Mouse (Mus musculus): Measurements from ENCODE around the gene Fgfr2. TPM values are rescaled to one million over a fixed set of nuclear protein-coding genes. Genes with fewer than 3 reads are reported as not detected.

The Fgfr2 gene
- polyA plus RNA-seq, 1 experiment from 2014 or later: 93.6 TPM

- Histone ChIP-seq H3K9me3 (ENCODE audit: control insufficient read depth, low read length) (no peaks in the 10 kb centered on the region), H3K27me3 (ENCODE audit: control insufficient read depth, insufficient read depth, low read length) (no peaks in the 10 kb centered on the region), H3K9ac (ENCODE audit: low read length) (no peak overlapping the region), H3K4me2 (ENCODE audit: low read depth, low read length, severe bottlenecking) (no peak overlapping the region), H3K4me1 (replicated peaks; ENCODE audit: control insufficient read depth, insufficient read depth, low read length) (0 out of 2 replicates have a peak, but pooled peaks cover 2% of the 10 kb centered on the region), H3K27ac (ENCODE audit: low read depth, low read length) (no peak overlapping the region), H3K4me3 (ENCODE audit: low read depth, low read length) (no peak overlapping the region), H3K36me3 (ENCODE audit: control insufficient read depth, insufficient read depth, low read length) (no peaks in the 10 kb centered on the region)
- 93% methylated on average over 1 of the region's 1 CpGs for WGBS
- ATAC-seq (replicated peaks; ENCODE audit: low FRiP score): no peak
- no peak for DNase-seq (ENCODE audit: low spot score)
Observed at GRCm38 (mm10) chr7:130978545-130978944, 2144.6 kb downstream of the Fgfr2 start.

GRCm38 (mm10) chr7:130977794-130978521, 2145.2 kb downstream of the Fgfr2 start:
- DNase-seq (ENCODE audit: low spot score) (no peak), ATAC-seq (replicated peaks; ENCODE audit: low FRiP score) (no peak)
- H3K9ac ChIP-seq (ENCODE audit: low read length): no peak overlapping the region
- no peaks in the 10 kb centered on the region for H3K36me3 ChIP-seq (ENCODE audit: control insufficient read depth, insufficient read depth, low read length)
- 0 out of 2 replicates have a peak, but pooled peaks cover 2% of the 10 kb centered on the region for H3K4me1 ChIP-seq (replicated peaks; ENCODE audit: control insufficient read depth, insufficient read depth, low read length)
- no peaks in the 10 kb centered on the region for H3K27me3 ChIP-seq (ENCODE audit: control insufficient read depth, insufficient read depth, low read length)
- H3K9me3 ChIP-seq (ENCODE audit: control insufficient read depth, low read length): no peaks in the 10 kb centered on the region
- H3K4me3 ChIP-seq (ENCODE audit: low read depth, low read length): no peak overlapping the region
- no peak overlapping the region for H3K27ac ChIP-seq (ENCODE audit: low read depth, low read length)
- H3K4me2 ChIP-seq (ENCODE audit: low read depth, low read length, severe bottlenecking): no peak overlapping the region
- WGBS: 83% methylated on average over 5 of the region's 5 CpGs

- Histone ChIP-seq H3K27ac (ENCODE audit: low read depth, low read length) (no peak overlapping the region), H3K27me3 (ENCODE audit: control insufficient read depth, insufficient read depth, low read length) (no peaks in the 10 kb centered on the region), H3K4me2 (ENCODE audit: low read depth, low read length, severe bottlenecking) (no peak overlapping the region), H3K4me3 (ENCODE audit: low read depth, low read length) (no peak overlapping the region), H3K36me3 (ENCODE audit: control insufficient read depth, insufficient read depth, low read length) (no peaks in the 10 kb centered on the region), H3K9me3 (ENCODE audit: control insufficient read depth, low read length) (no peaks in the 10 kb centered on the region), H3K4me1 (replicated peaks; ENCODE audit: control insufficient read depth, insufficient read depth, low read length) (no peaks in the 10 kb centered on the region), H3K9ac (ENCODE audit: low read length) (no peak overlapping the region)
- DNase-seq (ENCODE audit: low spot score): no peak
- WGBS: 63% methylated on average over 13 of the region's 13 CpGs
- no peak for ATAC-seq (replicated peaks; ENCODE audit: low FRiP score)
Observed at GRCm38 (mm10) chr7:130976305-130976935, 2146.7 kb downstream of the Fgfr2 start.

- H3K36me3 ChIP-seq (ENCODE audit: control insufficient read depth, insufficient read depth, low read length): no peaks in the 10 kb centered on the region
- no peaks in the 10 kb centered on the region for H3K27me3 ChIP-seq (ENCODE audit: control insufficient read depth, insufficient read depth, low read length)
- no peak overlapping the region for H3K4me3 ChIP-seq (ENCODE audit: low read depth, low read length)
- no peak overlapping the region for H3K27ac ChIP-seq (ENCODE audit: low read depth, low read length)
- H3K4me1 ChIP-seq (replicated peaks; ENCODE audit: control insufficient read depth, insufficient read depth, low read length): no peaks in the 10 kb centered on the region
- no peak overlapping the region for H3K9ac ChIP-seq (ENCODE audit: low read length)
- no peak overlapping the region for H3K4me2 ChIP-seq (ENCODE audit: low read depth, low read length, severe bottlenecking)
- no peaks in the 10 kb centered on the region for H3K9me3 ChIP-seq (ENCODE audit: control insufficient read depth, low read length)
- ATAC-seq (replicated peaks; ENCODE audit: low FRiP score) (no peak), DNase-seq (ENCODE audit: low spot score) (no peak)
- WGBS: 91% methylated on average over 9 of the region's 9 CpGs
Observed at GRCm38 (mm10) chr7:130972767-130973166, 2150.4 kb downstream of the Fgfr2 start.

GRCm38 (mm10) chr7:130969507-130969906, 2153.6 kb downstream of the Fgfr2 start:
- no peak overlapping the region for H3K4me2 ChIP-seq (ENCODE audit: low read depth, low read length, severe bottlenecking)
- no peak overlapping the region for H3K9ac ChIP-seq (ENCODE audit: low read length)
- H3K27me3 ChIP-seq (ENCODE audit: control insufficient read depth, insufficient read depth, low read length): no peaks in the 10 kb centered on the region
- no peaks in the 10 kb centered on the region for H3K36me3 ChIP-seq (ENCODE audit: control insufficient read depth, insufficient read depth, low read length)
- no peak for ATAC-seq (replicated peaks; ENCODE audit: low FRiP score)
- H3K27ac ChIP-seq (ENCODE audit: low read depth, low read length): no peak overlapping the region
- H3K9me3 ChIP-seq (ENCODE audit: control insufficient read depth, low read length): no peaks in the 10 kb centered on the region
- H3K4me1 ChIP-seq (replicated peaks; ENCODE audit: control insufficient read depth, insufficient read depth, low read length): no peaks in the 10 kb centered on the region; the same call in 1 of the 2 replicates
- H3K4me3 ChIP-seq (ENCODE audit: low read depth, low read length): no peak overlapping the region
- DNase-seq (ENCODE audit: low spot score): no peak
- WGBS: 72% methylated on average over 3 of the region's 3 CpGs

GRCm38 (mm10) chr7:130969076-130969475, 2154.1 kb downstream of the Fgfr2 start:
- Histone ChIP-seq H3K4me2 (ENCODE audit: low read depth, low read length, severe bottlenecking) (no peak overlapping the region), H3K4me1 (replicated peaks; ENCODE audit: control insufficient read depth, insufficient read depth, low read length) (no peaks in the 10 kb centered on the region; the same call in 1 of the 2 replicates), H3K9me3 (ENCODE audit: control insufficient read depth, low read length) (no peaks in the 10 kb centered on the region), H3K27ac (ENCODE audit: low read depth, low read length) (no peak overlapping the region), H3K36me3 (ENCODE audit: control insufficient read depth, insufficient read depth, low read length) (no peaks in the 10 kb centered on the region), H3K27me3 (ENCODE audit: control insufficient read depth, insufficient read depth, low read length) (no peaks in the 10 kb centered on the region), H3K9ac (ENCODE audit: low read length) (no peak overlapping the region), H3K4me3 (ENCODE audit: low read depth, low read length) (no peak overlapping the region)
- 88% methylated on average over 5 of the region's 5 CpGs for WGBS
- ATAC-seq (replicated peaks; ENCODE audit: low FRiP score): no peak
- no peak for DNase-seq (ENCODE audit: low spot score)

GRCm38 (mm10) chr7:130968537-130968936, 2154.6 kb downstream of the Fgfr2 start:
- WGBS: 75% methylated on average over 7 of the region's 7 CpGs
- H3K4me1 ChIP-seq (replicated peaks; ENCODE audit: control insufficient read depth, insufficient read depth, low read length): no peaks in the 10 kb centered on the region; the same call in 1 of the 2 replicates
- H3K36me3 ChIP-seq (ENCODE audit: control insufficient read depth, insufficient read depth, low read length): no peaks in the 10 kb centered on the region
- H3K4me2 ChIP-seq (ENCODE audit: low read depth, low read length, severe bottlenecking): no peak overlapping the region
- H3K9me3 ChIP-seq (ENCODE audit: control insufficient read depth, low read length): no peaks in the 10 kb centered on the region
- DNase-seq (ENCODE audit: low spot score) (no peak), ATAC-seq (replicated peaks; ENCODE audit: low FRiP score) (no peak)
- H3K27ac ChIP-seq (ENCODE audit: low read depth, low read length): no peak overlapping the region
- H3K9ac ChIP-seq (ENCODE audit: low read length): no peak overlapping the region
- H3K4me3 ChIP-seq (ENCODE audit: low read depth, low read length): no peak overlapping the region
- no peaks in the 10 kb centered on the region for H3K27me3 ChIP-seq (ENCODE audit: control insufficient read depth, insufficient read depth, low read length)

GRCm38 (mm10) chr7:130967901-130968300, 2155.2 kb downstream of the Fgfr2 start:
- WGBS: 88% methylated on average over 6 of the region's 6 CpGs

More at GRCm38 (mm10) chr7:130967901-130968300, 2155.2 kb downstream of the Fgfr2 start:
- no peak for ATAC-seq (replicated peaks; ENCODE audit: low FRiP score)
- Histone ChIP-seq H3K4me2 (ENCODE audit: low read depth, low read length, severe bottlenecking) (no peak overlapping the region), H3K4me3 (ENCODE audit: low read depth, low read length) (no peak overlapping the region), H3K27ac (ENCODE audit: low read depth, low read length) (no peak overlapping the region), H3K9me3 (ENCODE audit: control insufficient read depth, low read length) (no peaks in the 10 kb centered on the region), H3K4me1 (replicated peaks; ENCODE audit: control insufficient read depth, insufficient read depth, low read length) (no peaks in the 10 kb centered on the region; the same call in 1 of the 2 replicates), H3K27me3 (ENCODE audit: control insufficient read depth, insufficient read depth, low read length) (no peaks in the 10 kb centered on the region), H3K9ac (ENCODE audit: low read length) (no peak overlapping the region), H3K36me3 (ENCODE audit: control insufficient read depth, insufficient read depth, low read length) (no peaks in the 10 kb centered on the region)
- no peak for DNase-seq (ENCODE audit: low spot score)
